In genomic region chr13:76690697-76691096, GRCm38 (mm10) we compare ENCODE assay signal across 31 mouse cellular contexts.
"Had no signal": no experiment of that assay in that cellular context is flagged by ENCODE, and none has a peak within 500 bp of the region (broad histone marks: within the 10 kb centered on the region; RNA-seq: fewer than 3 reads in every experiment).

No protein-coding gene starts in this region.

- H3K4me2 ChIP-seq: heart, embryonic 11.5 days; heart, embryonic 12.5 days; heart, embryonic 13.5 days; heart, embryonic 15.5 days; hindbrain, embryonic 12.5 days; hindbrain, embryonic 13.5 days; hindbrain, embryonic 14.5 days; hindbrain, embryonic 15.5 days; intestine, embryonic 15.5 days; kidney, embryonic 15.5 days had no signal

- DNase-seq: heart, postnatal 10 days; heart, postnatal 14 days; heart, postnatal 36 days; heart, postnatal 4 days; kidney, adult 11 months; kidney, adult 18-20 months; kidney, adult 2 months; kidney, adult 8-10 months; kidney, adult 9 months; kidney, postnatal 10 days; kidney, postnatal 14 days; kidney, postnatal 25 days; kidney, postnatal 36 days; kidney, postnatal 4 days; layer of hippocampus, adult 9-11 months; layer of hippocampus, postnatal 36 days had no signal

- H3K27ac ChIP-seq: heart, embryonic 13.5 days; heart, embryonic 15.5 days; hindbrain, embryonic 10.5 days; hindbrain, embryonic 12.5 days; hindbrain, embryonic 13.5 days; hindbrain, embryonic 14.5 days; hindbrain, embryonic 15.5 days; hindbrain, postnatal 0 days; intestine, embryonic 15.5 days; kidney, embryonic 15.5 days; kidney, postnatal 0 days; layer of hippocampus, adult 2 months; left cerebral cortex, adult 2 months had no signal

- H3K4me3 ChIP-seq: heart, embryonic 12.5 days; heart, embryonic 13.5 days; heart, embryonic 15.5 days; hindbrain, embryonic 10.5 days; hindbrain, embryonic 12.5 days; hindbrain, embryonic 13.5 days; hindbrain, embryonic 15.5 days; intestine, embryonic 15.5 days; kidney, embryonic 15.5 days; layer of hippocampus, adult 2 months; left cerebral cortex, adult 2 months had no signal

- H3K4me1 ChIP-seq: heart, embryonic 12.5 days; heart, embryonic 13.5 days; heart, embryonic 15.5 days; hindbrain, embryonic 10.5 days; hindbrain, embryonic 12.5 days; hindbrain, embryonic 13.5 days; hindbrain, embryonic 15.5 days; intestine, embryonic 15.5 days; kidney, embryonic 15.5 days had no signal

- H3K36me3 ChIP-seq: heart, embryonic 12.5 days; heart, embryonic 13.5 days; heart, embryonic 15.5 days; hindbrain, embryonic 10.5 days; hindbrain, embryonic 12.5 days; hindbrain, embryonic 13.5 days; hindbrain, embryonic 15.5 days; intestine, embryonic 15.5 days; kidney, embryonic 15.5 days had no signal

- H3K27me3 ChIP-seq: heart, embryonic 12.5 days; heart, embryonic 13.5 days; heart, embryonic 15.5 days; hindbrain, embryonic 12.5 days; hindbrain, embryonic 13.5 days; hindbrain, embryonic 15.5 days; intestine, embryonic 15.5 days; kidney, embryonic 15.5 days had no signal

- H3K9ac ChIP-seq: heart, embryonic 12.5 days; heart, embryonic 13.5 days; heart, embryonic 15.5 days; hindbrain, embryonic 12.5 days; hindbrain, embryonic 13.5 days; hindbrain, embryonic 14.5 days; hindbrain, embryonic 15.5 days; intestine, embryonic 15.5 days; kidney, embryonic 15.5 days had no signal

- H3K9me3 ChIP-seq: heart, embryonic 12.5 days; heart, embryonic 13.5 days; heart, embryonic 15.5 days; hindbrain, embryonic 10.5 days; hindbrain, embryonic 12.5 days; hindbrain, embryonic 13.5 days; hindbrain, embryonic 15.5 days; intestine, embryonic 15.5 days; kidney, embryonic 15.5 days had no signal
